Mouse (Mus musculus): ENCODE measurements around the gene Ppp1r1b.

The Ppp1r1b gene

GRCm38 (mm10) chr11:98348083-98348961, at the start of gene Ppp1r1b:
Gene Ppp1r1b, plus strand, starts transcription at chr11:98348404.
- peak; percentile 72 for DNase-seq (ENCODE audit: low spot score)

- no peak for DNase-seq (ENCODE audit: low spot score)
Observed at GRCm38 (mm10) chr11:98298484-98299205, 49.6 kb upstream of the Ppp1r1b start.

- peak; percentile 85 for DNase-seq (ENCODE audit: low spot score)
Observed at GRCm38 (mm10) chr11:98313790-98314323, 34.3 kb upstream of the Ppp1r1b start.

- DNase-seq (ENCODE audit: low spot score), result no peak
Observed at GRCm38 (mm10) chr11:98317479-98317878, 30.7 kb upstream of the Ppp1r1b start.

GRCm38 (mm10) chr11:98318421-98319116, 29.6 kb upstream of the Ppp1r1b start:
- DNase-seq (ENCODE audit: low spot score), result no peak

GRCm38 (mm10) chr11:98319120-98319519, 29.1 kb upstream of the Ppp1r1b start:
- DNase-seq (ENCODE audit: low spot score), result no peak

- no peak for DNase-seq (ENCODE audit: low spot score)
Observed at GRCm38 (mm10) chr11:98319544-98319943, 28.7 kb upstream of the Ppp1r1b start.

- DNase-seq (ENCODE audit: low spot score), result no peak
Observed at GRCm38 (mm10) chr11:98319944-98320343, 28.3 kb upstream of the Ppp1r1b start.

- DNase-seq (ENCODE audit: low spot score), result no peak
Observed at GRCm38 (mm10) chr11:98320381-98320780, 27.8 kb upstream of the Ppp1r1b start.

- no peak for DNase-seq (ENCODE audit: low spot score)
Observed at GRCm38 (mm10) chr11:98320806-98321676, 27.2 kb upstream of the Ppp1r1b start.

GRCm38 (mm10) chr11:98321677-98322003, 26.6 kb upstream of the Ppp1r1b start:
- DNase-seq (ENCODE audit: low spot score), result no peak

- DNase-seq (ENCODE audit: low spot score), result no peak
Observed at GRCm38 (mm10) chr11:98322159-98322558, 26.0 kb upstream of the Ppp1r1b start.

- no peak for DNase-seq (ENCODE audit: low spot score)
Observed at GRCm38 (mm10) chr11:98323136-98323866, 24.9 kb upstream of the Ppp1r1b start.

- DNase-seq (ENCODE audit: low spot score), result no peak
Observed at GRCm38 (mm10) chr11:98323933-98324332, 24.3 kb upstream of the Ppp1r1b start.

GRCm38 (mm10) chr11:98325191-98325820, 22.9 kb upstream of the Ppp1r1b start:
- no peak for DNase-seq (ENCODE audit: low spot score)

- no peak for DNase-seq (ENCODE audit: low spot score)
Observed at GRCm38 (mm10) chr11:98325821-98326218, 22.4 kb upstream of the Ppp1r1b start.

- DNase-seq (ENCODE audit: low spot score), result no peak
Observed at GRCm38 (mm10) chr11:98326741-98327135, 21.5 kb upstream of the Ppp1r1b start.

GRCm38 (mm10) chr11:98327136-98328030, 20.8 kb upstream of the Ppp1r1b start:
- no peak for DNase-seq (ENCODE audit: low spot score)

GRCm38 (mm10) chr11:98328031-98328370, 20.2 kb upstream of the Ppp1r1b start:
- no peak for DNase-seq (ENCODE audit: low spot score)
